Mouse (Mus musculus) thymus, adult 2 months (tissue): ENCODE data around the gene Tulp1. TPM values are rescaled to one million over a fixed set of nuclear protein-coding genes. Genes with fewer than 3 reads are reported as not detected.

Source experiments
- DNase-seq: peaks from one replicate; pipeline ENCODE4 v3.0.0; 2021
- H3K27ac ChIP-seq: fragments of 200-500 bp; 2 replicates; pipeline ENCODE4 v1.5.1; 2012; ENCODE audit warnings: low read length, control low read depth; ENCODE audit not compliant: control insufficient read depth, insufficient read depth
- H3K27me3 ChIP-seq: fragments of 200-500 bp; 2 replicates; pipeline ENCODE4 v1.6.1; 2012; ENCODE audit warnings: mild to moderate bottlenecking, low read length, moderate library complexity, mixed read lengths; ENCODE audit not compliant: control insufficient read depth, insufficient read depth
- H3K36me3 ChIP-seq: fragments of 200-500 bp; 2 replicates; pipeline ENCODE4 v1.6.1; 2012; ENCODE audit warnings: mild to moderate bottlenecking, low read length, moderate library complexity; ENCODE audit not compliant: control insufficient read depth, insufficient read depth
- H3K4me1 ChIP-seq: fragments of 200-500 bp; replicated peaks from 2 replicates; pipeline ENCODE4 v1.6.1; 2012; ENCODE audit warnings: low read length; ENCODE audit not compliant: control insufficient read depth, insufficient read depth
- H3K4me3 ChIP-seq: fragments of 200-500 bp; 2 replicates; pipeline ENCODE4 v1.5.1; 2012; ENCODE audit warnings: mild to moderate bottlenecking, low read length, control low read depth, moderate library complexity; ENCODE audit not compliant: control insufficient read depth, insufficient read depth
- CTCF ChIP-seq: fragments of 200-500 bp; IDR thresholded peaks from 2 replicates; pipeline ENCODE4 v1.5.1; 2012; ENCODE audit warnings: mild to moderate bottlenecking, control low read depth, low read length, moderate library complexity, borderline replicate concordance; ENCODE audit not compliant: control insufficient read depth, poor library complexity, insufficient read depth; ENCODE audit errors: extremely low read depth
- POLR2A ChIP-seq: fragments of 200-500 bp; IDR thresholded peaks from 2 replicates; pipeline ENCODE4 v1.6.1; 2012; ENCODE audit warnings: mild to moderate bottlenecking, low read length, control low read depth, moderate library complexity; ENCODE audit not compliant: control insufficient read depth, poor library complexity, insufficient read depth; ENCODE audit errors: extremely low read depth
- WGBS: fragments of 180-500 bp; shearing (Covaris S2); methylation state at CpG from one replicate; pipeline ENCODE4 v1.1.7; 2018; 5-methylcytosine and 5-hydroxymethylcytosine counted together
- polyA plus RNA-seq: library from polyadenylated mRNA; depleted of rRNA; stranded (reverse); fragments of >200 nt; gene quantifications from 2 replicates; pipeline ENCODE4 v1.2.3, GENCODE M21; 2012

The Tulp1 gene
- polyA plus RNA-seq, 1 experiment = 0.35 TPM

- H3K4me1 ChIP-seq = peaks cover 7% of the 10 kb centered on the region
- H3K27me3 ChIP-seq = no peaks in the 10 kb centered on the region; the same call in 1 of the 2 replicates
- DNase-seq = no peak
- H3K27ac ChIP-seq = no peak overlapping the region
- no peaks in the 10 kb centered on the region for H3K36me3 ChIP-seq
- 95% methylated on average over 12 of the region's 12 CpGs for WGBS
- H3K4me3 ChIP-seq = no peak overlapping the region
- no peak for TF ChIP-seq CTCF
- no peak for TF ChIP-seq POLR2A
These were observed 9.2 kb downstream of the Tulp1 start for GRCm38 (mm10) chr17:28355871-28356270.

GRCm38 (mm10) chr17:28352018-28352417 lies 13.0 kb downstream of the Tulp1 start:
- WGBS = 76% methylated on average over 11 of the region's 11 CpGs
- Histone ChIP-seq H3K27ac (no peak overlapping the region), H3K27me3 (no peaks in the 10 kb centered on the region), H3K36me3 (no peaks in the 10 kb centered on the region), H3K4me1 (peaks cover 11% of the 10 kb centered on the region), H3K4me3 (no peak overlapping the region)
- TF ChIP-seq POLR2A (no peak), CTCF (no peak)
- DNase-seq = no peak

- TF ChIP-seq CTCF (no peak), POLR2A (no peak)
- Histone ChIP-seq H3K4me1 (peaks cover 11% of the 10 kb centered on the region), H3K36me3 (no peaks in the 10 kb centered on the region), H3K4me3 (peak overlapping the region; percentile 57), H3K27me3 (no peaks in the 10 kb centered on the region), H3K27ac (no peak overlapping the region)
- peak; percentile 34 for DNase-seq
- WGBS = 2% methylated on average over 29 of the region's 29 CpGs
These were observed 13.6 kb downstream of the Tulp1 start for GRCm38 (mm10) chr17:28351353-28351890.

- Histone ChIP-seq H3K27ac (no peak within 1 kb of the TSS), H3K4me3 (peak within 1 kb of the TSS; percentile 57), H3K27me3 (no peaks in the 10 kb centered on the region), H3K4me1 (peaks cover 11% of the 10 kb centered on the region), H3K36me3 (no peaks in the 10 kb centered on the region)
- DNase-seq = peak; percentile 73
- whole genome bisulfite sequencing = under 1% methylated on average over 61 of the region's 73 CpGs
- no peak for TF ChIP-seq POLR2A
- TF ChIP-seq CTCF = no peak
These were observed 14.3 kb downstream of the Tulp1 start, which contains the start of gene Tead3 for GRCm38 (mm10) chr17:28350466-28351352. Tead3 (minus strand) TSS chr17:28350817.

- TF ChIP-seq CTCF (no peak), POLR2A (no peak)
- H3K36me3 ChIP-seq = no peaks in the 10 kb centered on the region
- peak overlapping the region; percentile 51 for H3K4me3 ChIP-seq
- peak; percentile 30 for DNase-seq
- H3K27me3 ChIP-seq = no peaks in the 10 kb centered on the region
- peaks cover 11% of the 10 kb centered on the region for H3K4me1 ChIP-seq
- 3% methylated on average over 52 of the region's 54 CpGs for WGBS
- H3K27ac ChIP-seq = no peak overlapping the region
These were observed 15.0 kb downstream of the Tulp1 start for GRCm38 (mm10) chr17:28349901-28350465.

GRCm38 (mm10) chr17:28349264-28349880 lies 15.7 kb downstream of the Tulp1 start:
- H3K27ac ChIP-seq = no peak overlapping the region
- H3K36me3 ChIP-seq = no peaks in the 10 kb centered on the region
- DNase-seq = no peak
- H3K4me3 ChIP-seq = no peak overlapping the region
- 69% methylated on average over 13 of the region's 13 CpGs for WGBS
- H3K27me3 ChIP-seq = no peaks in the 10 kb centered on the region
- H3K4me1 ChIP-seq = peaks cover 11% of the 10 kb centered on the region
- TF ChIP-seq CTCF (no peak), POLR2A (no peak)
